Mouse (Mus musculus): ENCODE measurements around the gene Dhrs3. TPM values are rescaled to one million over a fixed set of nuclear protein-coding genes. Genes with fewer than 3 reads are reported as not detected.
A peak's percentile ranks its signal among the peaks of the same experiment; 100 is the strongest.

The Dhrs3 gene
- polyA plus RNA-seq, 1 experiment from 2014 or later: 57.2 TPM

DNA sequence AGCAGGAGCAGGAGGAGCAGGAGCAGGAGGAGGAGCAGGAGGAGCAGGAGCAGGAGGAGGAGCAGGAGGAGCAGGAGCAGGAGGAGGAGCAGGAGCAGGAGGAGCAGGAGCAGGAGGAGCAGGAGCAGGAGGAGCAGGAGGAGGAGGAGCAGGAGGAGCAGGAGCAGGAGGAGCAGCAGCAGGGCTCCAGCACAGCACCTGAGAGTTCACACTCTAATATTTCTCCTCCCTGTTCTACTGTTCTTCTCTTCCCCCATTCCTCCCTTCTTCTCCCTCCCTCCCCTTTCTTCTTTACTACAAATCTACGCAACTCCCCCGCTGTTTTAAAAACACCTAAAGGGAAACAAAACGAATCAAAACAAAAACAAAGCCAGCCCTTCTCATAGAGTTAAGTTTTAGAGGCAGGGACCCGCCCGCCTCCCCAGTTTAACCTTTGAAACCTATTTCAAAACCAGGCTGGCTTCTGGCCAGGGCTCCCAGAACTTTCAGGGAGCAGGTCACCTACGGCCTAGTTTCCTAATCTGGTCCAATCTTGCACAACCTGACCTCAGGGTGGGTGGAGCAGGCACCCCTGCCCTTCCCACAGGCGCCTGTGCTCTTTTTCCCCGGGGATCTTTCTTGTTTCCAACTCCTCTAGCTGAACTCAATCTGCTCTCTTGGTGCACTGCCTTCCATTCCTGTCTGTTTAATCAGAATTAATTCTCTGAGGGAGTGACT, 67.7 kb downstream of the Dhrs3 start:
- H3K9me3 ChIP-seq: no peaks in the 10 kb centered on the region
- H3K4me3 ChIP-seq: no peak overlapping the region
- H3K9ac ChIP-seq: no peak overlapping the region
- H3K4me2 ChIP-seq: no peak overlapping the region
- H3K27me3 ChIP-seq: no peaks in the 10 kb centered on the region
- peaks cover 9% of the 10 kb centered on the region for H3K4me1 ChIP-seq
- no peak overlapping the region for H3K27ac ChIP-seq
- no peaks in the 10 kb centered on the region for H3K36me3 ChIP-seq
- ATAC-seq (ENCODE audit: insufficient number of reproducible peaks, insufficient read depth, low FRiP score, low TSS enrichment, low read depth): no peak
- 49% methylated on average over 8 of the region's 8 CpGs for WGBS

DNA sequence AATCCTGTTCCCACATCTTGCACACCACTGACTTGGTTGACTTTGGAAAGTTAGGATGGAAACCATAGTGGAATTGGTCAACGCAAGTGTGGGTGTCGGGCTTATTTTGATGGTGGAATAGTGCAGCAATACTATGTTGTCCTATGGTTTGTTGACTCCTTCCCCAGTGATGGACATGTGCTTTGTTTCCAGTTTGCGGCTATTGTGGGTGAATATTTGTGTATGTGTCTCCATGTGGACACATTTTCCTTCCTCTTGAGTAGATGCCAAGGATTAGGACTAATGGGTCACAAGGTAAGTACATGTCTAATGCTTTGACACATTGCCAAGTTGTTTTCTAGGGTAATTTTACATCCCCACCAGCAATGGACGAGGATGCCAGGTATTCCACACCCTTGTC, 68.6 kb downstream of the Dhrs3 start:
- Histone ChIP-seq H3K9ac (no peak overlapping the region), H3K4me2 (no peak overlapping the region), H3K27ac (no peak overlapping the region), H3K36me3 (no peaks in the 10 kb centered on the region), H3K4me1 (peaks cover 9% of the 10 kb centered on the region), H3K9me3 (no peaks in the 10 kb centered on the region), H3K4me3 (no peak overlapping the region), H3K27me3 (no peaks in the 10 kb centered on the region)
- WGBS: 91% methylated on average over 4 of the region's 4 CpGs
- ATAC-seq (ENCODE audit: insufficient number of reproducible peaks, insufficient read depth, low FRiP score, low TSS enrichment, low read depth): no peak

DNA sequence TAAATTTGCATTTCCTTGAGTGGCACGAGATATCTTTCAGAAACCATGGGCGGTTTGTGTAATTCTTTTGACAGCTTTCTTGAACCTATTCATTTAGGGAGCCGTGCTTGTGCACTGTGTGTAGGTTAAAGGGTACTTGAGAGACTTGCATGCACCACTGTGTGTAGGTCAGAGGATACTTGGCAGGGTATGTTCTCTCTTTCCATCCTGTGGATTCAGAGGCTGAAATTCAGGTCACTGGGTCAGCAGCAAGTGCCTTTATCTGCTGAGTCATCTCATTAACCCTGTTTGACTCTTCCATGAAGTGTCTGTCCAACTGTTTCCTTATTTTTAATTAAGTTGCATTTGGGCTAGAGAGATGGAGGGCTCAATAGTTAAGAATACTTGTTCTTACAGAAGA, 69.1 kb downstream of the Dhrs3 start:
- Histone ChIP-seq H3K27ac (no peak overlapping the region), H3K27me3 (no peaks in the 10 kb centered on the region), H3K9me3 (no peaks in the 10 kb centered on the region), H3K4me1 (peaks cover 9% of the 10 kb centered on the region), H3K4me2 (no peak overlapping the region), H3K36me3 (no peaks in the 10 kb centered on the region), H3K9ac (no peak overlapping the region), H3K4me3 (no peak overlapping the region)
- ATAC-seq (ENCODE audit: insufficient number of reproducible peaks, insufficient read depth, low FRiP score, low TSS enrichment, low read depth): no peak
- 83% methylated on average over 3 of the region's 3 CpGs for WGBS

DNA sequence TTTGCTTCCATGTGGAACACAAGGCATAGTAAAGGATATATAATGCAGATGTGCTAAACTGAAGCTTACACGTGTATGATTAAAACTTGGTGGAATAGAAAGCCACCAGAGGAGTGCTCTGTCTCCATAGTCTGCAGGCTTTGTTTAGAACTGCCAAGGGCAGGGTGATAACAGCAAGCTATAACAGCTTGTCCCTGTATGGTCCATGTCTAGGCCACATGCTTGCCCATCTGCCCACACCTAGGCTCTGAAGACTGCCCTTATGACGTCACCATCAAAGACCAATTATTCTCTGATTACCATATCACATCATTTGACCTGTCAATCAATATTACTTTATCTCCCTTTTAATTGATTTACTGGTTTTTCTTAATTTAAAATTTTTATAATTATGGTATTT, 72.6 kb downstream of the Dhrs3 start:
- H3K36me3 ChIP-seq: peaks cover 6% of the 10 kb centered on the region
- no peak for ATAC-seq (ENCODE audit: insufficient number of reproducible peaks, insufficient read depth, low FRiP score, low TSS enrichment, low read depth)

DNA sequence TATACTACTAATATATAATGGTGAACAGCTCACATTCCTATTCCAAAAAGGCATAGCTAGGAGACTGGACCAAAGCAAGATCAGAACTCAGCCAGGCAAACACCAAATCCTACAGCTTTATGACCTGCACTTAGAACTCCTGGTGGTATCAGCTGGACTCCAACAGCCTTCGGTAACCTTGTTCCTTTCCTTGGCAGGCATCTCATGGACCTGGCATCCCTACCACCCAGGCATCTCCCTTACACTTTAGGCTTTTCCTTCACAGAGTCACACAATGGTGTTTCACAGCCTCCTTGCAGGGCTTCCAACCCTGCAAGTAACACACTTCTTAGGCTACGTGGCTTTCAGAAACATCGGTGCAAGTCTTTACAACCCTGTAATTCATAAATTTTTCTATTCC, 75.7 kb downstream of the Dhrs3 start:
- Histone ChIP-seq H3K9me3 (peaks cover 2% of the 10 kb centered on the region; the same call in 1 of the 2 replicates), H3K36me3 (peaks cover 6% of the 10 kb centered on the region), H3K4me1 (peaks cover 11% of the 10 kb centered on the region), H3K27ac (no peak overlapping the region), H3K4me3 (no peak overlapping the region), H3K9ac (no peak overlapping the region), H3K4me2 (no peak overlapping the region), H3K27me3 (no peaks in the 10 kb centered on the region)
- 87% methylated on average over 3 of the region's 3 CpGs for WGBS
- no peak for ATAC-seq (ENCODE audit: insufficient number of reproducible peaks, insufficient read depth, low FRiP score, low TSS enrichment, low read depth)

More for the DNA sequence above, 72.6 kb downstream of the Dhrs3 start:
- Histone ChIP-seq H3K9ac (no peak overlapping the region), H3K9me3 (peaks cover 2% of the 10 kb centered on the region; the same call in 1 of the 2 replicates), H3K4me3 (no peak overlapping the region), H3K27me3 (no peaks in the 10 kb centered on the region), H3K4me1 (peaks cover 9% of the 10 kb centered on the region), H3K4me2 (no peak overlapping the region), H3K27ac (no peak overlapping the region)
- WGBS: 57% methylated on average over 2 of the region's 2 CpGs

DNA sequence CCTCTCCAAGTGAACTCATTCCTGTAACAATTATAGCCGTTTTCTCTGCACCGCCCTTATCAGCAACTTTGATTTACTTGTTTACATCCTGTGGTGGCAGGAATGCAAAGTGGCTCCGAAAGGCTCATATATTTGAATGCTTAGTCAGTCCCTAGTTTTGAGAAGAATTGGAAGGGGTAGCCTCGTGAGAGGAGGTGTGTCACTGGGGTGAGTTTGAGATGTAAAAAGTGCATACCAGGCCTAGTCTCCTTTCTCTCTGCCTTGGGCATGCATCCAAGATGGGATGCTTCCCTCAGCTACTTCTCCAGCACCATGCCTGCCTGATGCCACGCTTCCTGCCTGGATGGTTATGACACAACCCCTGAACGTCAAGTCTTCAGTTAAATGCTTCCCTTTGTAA, 76.4 kb downstream of the Dhrs3 start:
- peaks cover 2% of the 10 kb centered on the region; the same call in 1 of the 2 replicates for H3K9me3 ChIP-seq
- WGBS: 64% methylated on average over 6 of the region's 6 CpGs
- no peak for ATAC-seq (ENCODE audit: insufficient number of reproducible peaks, insufficient read depth, low FRiP score, low TSS enrichment, low read depth)

DNA sequence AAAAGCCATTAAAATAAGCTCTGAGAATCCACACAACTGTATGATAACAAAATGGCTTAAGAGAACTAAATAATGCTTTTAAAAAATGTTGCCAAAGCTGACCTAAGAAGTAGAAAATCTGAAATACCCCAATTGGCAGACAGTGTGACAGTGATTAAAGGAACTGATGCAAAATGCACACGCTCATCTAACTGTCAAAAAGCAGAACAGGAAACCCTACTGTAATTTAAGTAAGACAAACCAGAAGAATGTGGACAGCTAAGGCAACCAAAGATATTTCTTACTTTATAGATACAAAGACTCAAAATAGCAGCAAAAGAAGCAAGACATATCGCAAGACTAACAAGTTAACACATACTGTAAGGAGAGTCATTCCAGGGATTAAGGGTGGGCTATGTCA, 78.4 kb downstream of the Dhrs3 start:
- H3K9ac ChIP-seq: no peak overlapping the region
- ATAC-seq (ENCODE audit: insufficient number of reproducible peaks, insufficient read depth, low FRiP score, low TSS enrichment, low read depth): no peak
- H3K4me1 ChIP-seq: peaks cover 19% of the 10 kb centered on the region
- H3K9me3 ChIP-seq: peaks cover 2% of the 10 kb centered on the region; the same call in 1 of the 2 replicates
- H3K4me2 ChIP-seq: no peak overlapping the region
- H3K4me3 ChIP-seq: no peak overlapping the region
- peaks cover 6% of the 10 kb centered on the region for H3K36me3 ChIP-seq
- 77% methylated on average over 2 of the region's 2 CpGs for WGBS
- H3K27me3 ChIP-seq: no peaks in the 10 kb centered on the region
- H3K27ac ChIP-seq: no peak overlapping the region

More for the DNA sequence above, 76.4 kb downstream of the Dhrs3 start:
- H3K9ac ChIP-seq: no peak overlapping the region
- H3K27me3 ChIP-seq: no peaks in the 10 kb centered on the region
- H3K4me2 ChIP-seq: no peak overlapping the region
- peaks cover 6% of the 10 kb centered on the region for H3K36me3 ChIP-seq
- H3K27ac ChIP-seq: no peak overlapping the region
- H3K4me1 ChIP-seq: peaks cover 11% of the 10 kb centered on the region
- H3K4me3 ChIP-seq: no peak overlapping the region

DNA sequence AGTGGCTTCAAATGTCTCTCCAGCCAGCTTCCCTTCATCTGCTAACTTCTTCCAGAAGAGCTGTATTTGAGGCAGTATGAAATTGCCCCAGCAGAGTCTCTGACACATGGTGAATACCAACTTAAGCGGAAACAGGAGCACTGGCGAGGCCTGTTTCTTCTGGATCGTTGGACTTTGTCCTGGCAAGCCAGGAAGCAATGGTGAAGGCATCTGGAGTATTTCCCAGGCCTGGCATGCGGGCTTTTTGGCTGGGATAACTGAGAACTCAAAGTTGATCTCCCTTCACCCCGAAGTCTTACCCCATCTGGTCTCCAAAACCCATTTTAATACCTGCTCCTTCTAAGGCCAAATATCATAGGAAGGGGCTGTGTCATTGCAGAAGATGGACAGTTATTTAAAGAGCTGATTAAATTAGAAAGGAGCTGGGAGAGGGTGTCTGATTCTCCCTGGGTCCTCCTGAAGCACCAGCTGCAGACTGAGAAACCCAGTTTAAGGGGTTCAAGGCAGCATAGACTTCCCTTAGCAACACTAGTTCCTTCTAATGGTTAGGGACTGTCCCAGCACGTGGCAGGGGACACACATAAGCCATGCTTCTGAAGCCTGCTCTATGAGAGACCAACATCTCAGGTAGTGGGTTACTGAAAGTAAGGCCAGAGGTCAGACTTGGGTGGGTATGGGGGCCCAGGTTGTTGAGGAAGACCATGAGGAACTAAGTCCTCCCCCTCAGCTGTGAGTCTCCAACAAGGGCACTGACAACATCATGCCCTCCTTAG, 80.5 kb downstream of the Dhrs3 start:
- Histone ChIP-seq H3K4me2 (no peak overlapping the region), H3K4me3 (no peak overlapping the region), H3K27me3 (no peaks in the 10 kb centered on the region)

DNA sequence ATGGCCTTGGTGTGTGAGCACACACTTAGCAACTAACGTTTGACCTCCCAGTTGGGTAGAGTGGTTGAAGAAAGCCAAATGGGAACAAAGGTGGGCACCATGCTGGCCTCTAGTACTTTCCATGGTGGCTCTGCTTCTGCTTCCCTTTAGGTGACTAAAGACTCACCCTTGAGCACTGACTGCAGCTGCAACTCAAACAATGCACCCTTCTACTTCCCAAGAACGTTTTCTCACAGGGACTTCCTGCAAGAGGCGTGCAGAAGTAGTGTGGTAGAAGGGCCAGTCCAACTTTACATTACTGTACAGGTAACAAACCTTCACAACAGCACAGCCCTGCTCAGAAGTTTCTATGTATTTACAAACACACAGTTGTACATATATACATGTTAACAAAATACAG, 81.8 kb downstream of the Dhrs3 start:
- Histone ChIP-seq H3K4me1 (peaks cover 35% of the 10 kb centered on the region), H3K27ac (no peak overlapping the region), H3K36me3 (peaks cover 6% of the 10 kb centered on the region), H3K9ac (no peak overlapping the region), H3K4me2 (no peak overlapping the region), H3K27me3 (no peaks in the 10 kb centered on the region), H3K9me3 (peaks cover 2% of the 10 kb centered on the region; the same call in 1 of the 2 replicates), H3K4me3 (no peak overlapping the region)
- 72% methylated on average over 3 of the region's 3 CpGs for WGBS
- no peak for ATAC-seq (ENCODE audit: insufficient number of reproducible peaks, insufficient read depth, low FRiP score, low TSS enrichment, low read depth)

More for the DNA sequence above, 80.5 kb downstream of the Dhrs3 start:
- Histone ChIP-seq H3K4me1 (peaks cover 22% of the 10 kb centered on the region), H3K27ac (peak overlapping the region; percentile 30; the same call in 1 of the 2 replicates), H3K9me3 (peaks cover 2% of the 10 kb centered on the region; the same call in 1 of the 2 replicates), H3K9ac (no peak overlapping the region), H3K36me3 (peaks cover 6% of the 10 kb centered on the region)
- no peak for ATAC-seq (ENCODE audit: insufficient number of reproducible peaks, insufficient read depth, low FRiP score, low TSS enrichment, low read depth)
- 58% methylated on average over 6 of the region's 6 CpGs for WGBS

DNA sequence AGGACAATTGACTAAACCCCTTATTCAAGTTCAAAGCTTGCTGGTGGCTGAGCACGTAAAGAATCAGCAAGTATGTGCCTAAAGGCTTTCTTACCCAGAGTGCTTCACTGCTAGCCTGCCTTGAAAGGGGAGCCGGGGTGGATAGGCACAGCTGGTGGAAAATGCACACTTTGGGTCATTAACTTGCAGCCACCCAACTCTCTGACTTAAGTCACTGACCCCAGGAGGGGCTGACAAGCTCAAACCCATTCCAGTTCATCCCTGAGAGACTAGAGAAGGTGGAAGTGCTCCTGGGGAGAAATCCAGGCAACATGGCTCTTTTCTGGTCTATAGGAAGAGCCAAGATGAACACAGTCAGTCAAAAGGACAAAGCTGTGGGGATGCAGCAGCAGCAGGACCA, 82.9 kb downstream of the Dhrs3 start:
- H3K9ac ChIP-seq: no peak overlapping the region
- no peaks in the 10 kb centered on the region for H3K9me3 ChIP-seq
- no peaks in the 10 kb centered on the region for H3K27me3 ChIP-seq
- ATAC-seq (ENCODE audit: insufficient number of reproducible peaks, insufficient read depth, low FRiP score, low TSS enrichment, low read depth): no peak
- H3K27ac ChIP-seq: no peak overlapping the region
- H3K4me2 ChIP-seq: no peak overlapping the region
- H3K4me1 ChIP-seq: peaks cover 45% of the 10 kb centered on the region
- 33% methylated on average over 2 of the region's 2 CpGs for WGBS
- no peaks in the 10 kb centered on the region for H3K36me3 ChIP-seq
- no peak overlapping the region for H3K4me3 ChIP-seq

DNA sequence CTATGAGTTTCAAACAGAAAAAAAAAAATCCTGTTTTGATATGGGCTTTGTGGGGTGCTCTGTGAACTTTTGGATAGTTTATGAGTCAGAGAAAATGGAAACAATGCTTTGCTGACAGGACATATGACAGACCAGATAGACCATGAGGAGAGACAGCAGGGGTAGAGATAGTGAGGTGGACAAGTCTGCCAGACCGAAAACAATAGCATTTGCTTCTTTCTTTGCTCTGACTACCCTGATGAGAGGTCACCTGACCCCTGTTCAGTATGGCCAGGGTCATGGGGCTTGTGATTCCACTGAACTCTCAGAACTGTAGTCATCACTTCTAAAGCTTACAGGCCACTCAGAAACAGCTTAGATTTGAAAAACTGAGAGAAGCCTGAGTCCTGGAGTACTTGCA, 84.4 kb downstream of the Dhrs3 start:
- H3K36me3 ChIP-seq: no peaks in the 10 kb centered on the region
- 93% methylated on average over 1 of the region's 1 CpGs for WGBS
- no peaks in the 10 kb centered on the region for H3K27me3 ChIP-seq
- no peak overlapping the region for H3K27ac ChIP-seq
- no peak for ATAC-seq (ENCODE audit: insufficient number of reproducible peaks, insufficient read depth, low FRiP score, low TSS enrichment, low read depth)
- H3K9me3 ChIP-seq: no peaks in the 10 kb centered on the region
- H3K4me3 ChIP-seq: no peak overlapping the region
- peaks cover 60% of the 10 kb centered on the region for H3K4me1 ChIP-seq
- H3K9ac ChIP-seq: no peak overlapping the region
- H3K4me2 ChIP-seq: no peak overlapping the region
